Mouse (Mus musculus) midbrain, embryonic 16.5 days (tissue): ENCODE measurements around the gene Acta1. TPM values are rescaled to one million over a fixed set of nuclear protein-coding genes. Genes with fewer than 3 reads are reported as not detected.

Experiments used
- ATAC-seq: fragments of 200-750 bp; cut with Nextera tagmentation; 2 replicates; pipeline ENCODE4 v1.8.0; 2017; ENCODE audit warnings: moderate TSS enrichment
- H3K27ac ChIP-seq: fragments of 300-500 bp; sonication (generic); 2 replicates; pipeline ENCODE4 v1.5.1; 2014; ENCODE audit warnings: mild to moderate bottlenecking, low read length, mixed read lengths
- H3K27me3 ChIP-seq: fragments of 300-500 bp; sonication (generic); 2 replicates; pipeline ENCODE4 v1.6.1; 2014; ENCODE audit warnings: low read depth, low read length, mixed read lengths; ENCODE audit not compliant: control insufficient read depth, insufficient read depth
- H3K36me3 ChIP-seq: fragments of 300-500 bp; sonication (generic); 2 replicates; pipeline ENCODE4 v1.6.1; 2014; ENCODE audit warnings: mild to moderate bottlenecking, low read length, moderate library complexity, mixed read lengths; ENCODE audit not compliant: control insufficient read depth, insufficient read depth
- H3K4me1 ChIP-seq: fragments of 300-500 bp; sonication (generic); 2 replicates; pipeline ENCODE4 v1.6.1; 2014; ENCODE audit warnings: mild to moderate bottlenecking, low read length, mixed read lengths; ENCODE audit not compliant: control insufficient read depth, insufficient read depth
- H3K4me2 ChIP-seq: fragments of 300-500 bp; sonication (generic); 2 replicates; pipeline ENCODE4 v1.6.1; 2014; ENCODE audit warnings: mild to moderate bottlenecking, low read length, mixed read lengths
- H3K4me3 ChIP-seq: fragments of 300-500 bp; sonication (generic); 2 replicates; pipeline ENCODE4 v1.5.1; 2014; ENCODE audit warnings: low read depth, mild to moderate bottlenecking, low read length, moderate library complexity, mixed read lengths
- H3K9ac ChIP-seq: fragments of 300-500 bp; sonication (generic); 2 replicates; pipeline ENCODE4 v1.6.1; 2014; ENCODE audit warnings: low read depth, low read length, mixed read lengths
- H3K9me3 ChIP-seq: fragments of 300-500 bp; sonication (generic); replicated peaks from 2 replicates; pipeline ENCODE4 v1.6.1; 2014; ENCODE audit warnings: mild to moderate bottlenecking, low read length, mixed read lengths; ENCODE audit not compliant: control insufficient read depth, poor library complexity, severe bottlenecking
- WGBS: fragments of 180-500 bp; shearing (Covaris S2); extraction: QIAGEN DNeasy Blood & Tissue Kit; methylation state at CpG from one replicate; pipeline ENCODE4 v1.1.7; 2014; 5-methylcytosine and 5-hydroxymethylcytosine counted together
- polyA plus RNA-seq: library from polyadenylated mRNA; unstranded; fragments of >200 nt; fragmentation: Nextera tagmentation; extraction: Ambion mirVana; gene quantifications from 2 replicates; pipeline ENCODE4 v1.2.1, GENCODE M21; 2015

Gene Acta1
- polyA plus RNA-seq, 1 experiment from 2014 or later, result 10.4 TPM

- Histone ChIP-seq H3K4me1 (no peaks in the 10 kb centered on the region), H3K27me3 (peaks cover 18% of the 10 kb centered on the region), H3K4me3 (no peak overlapping the region), H3K36me3 (peaks cover 24% of the 10 kb centered on the region), H3K9ac (no peak overlapping the region), H3K27ac (no peak overlapping the region), H3K9me3 (no peaks in the 10 kb centered on the region), H3K4me2 (no peak overlapping the region)
- ATAC-seq, result no peak
- 95% methylated on average over 5 of the region's 5 CpGs for WGBS
These were observed 4.0 kb upstream of the Acta1 start for GRCm38 (mm10) chr8:123898576-123898975.

DNA sequence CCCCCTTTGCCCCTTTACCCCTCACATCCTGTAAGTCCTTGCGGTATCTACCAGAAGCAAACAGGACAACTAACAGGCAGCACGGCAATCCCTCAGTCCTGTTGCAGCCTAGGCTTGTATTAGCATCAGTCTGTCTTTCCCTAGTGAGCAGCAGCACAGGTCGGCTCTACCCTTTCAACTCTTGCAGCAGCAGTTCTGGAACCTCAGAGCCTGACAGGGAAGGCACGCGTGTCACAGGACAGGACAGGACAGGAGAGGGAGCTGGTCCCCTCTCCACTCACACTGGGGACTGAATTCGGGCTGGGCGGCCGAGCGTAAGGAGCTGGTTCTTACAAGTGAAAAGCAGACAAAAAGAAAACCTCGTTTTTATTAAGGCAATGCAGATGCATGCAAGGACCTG, 2.2 kb upstream of the Acta1 start:
- Histone ChIP-seq H3K9me3 (no peaks in the 10 kb centered on the region), H3K4me1 (no peaks in the 10 kb centered on the region; the same call in 1 of the 2 replicates), H3K4me3 (no peak overlapping the region), H3K27ac (no peak overlapping the region), H3K36me3 (peaks cover 7% of the 10 kb centered on the region), H3K4me2 (no peak overlapping the region), H3K9ac (no peak overlapping the region), H3K27me3 (peaks cover 24% of the 10 kb centered on the region)
- WGBS, result 66% methylated on average over 10 of the region's 10 CpGs
- no peak for ATAC-seq

DNA sequence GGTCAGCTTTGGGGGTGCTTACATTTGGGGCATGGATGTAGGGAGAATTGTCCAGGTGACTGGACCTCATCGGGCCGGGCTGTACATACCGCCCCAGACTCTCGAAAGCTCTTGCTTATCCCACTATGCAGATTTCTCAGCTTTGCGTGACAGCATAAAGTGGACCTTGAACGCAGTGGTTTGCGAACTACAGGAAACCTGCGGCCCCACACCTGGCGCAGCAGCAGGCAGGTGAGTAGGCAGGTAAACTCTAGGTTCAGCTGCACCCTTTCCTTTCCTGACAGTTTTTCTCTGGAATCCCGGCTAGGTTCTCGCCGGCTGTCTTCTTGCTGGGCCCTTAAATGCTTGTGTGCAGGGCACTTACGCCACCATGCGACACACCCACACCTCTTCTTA, 1.8 kb upstream of the Acta1 start:
- no peaks in the 10 kb centered on the region for H3K9me3 ChIP-seq
- peaks cover 1% of the 10 kb centered on the region; the same call in 1 of the 2 replicates for H3K4me1 ChIP-seq
- peaks cover 24% of the 10 kb centered on the region for H3K27me3 ChIP-seq
- peaks cover 3% of the 10 kb centered on the region; the same call in 1 of the 2 replicates for H3K36me3 ChIP-seq
- H3K4me3 ChIP-seq, result no peak overlapping the region
- no peak overlapping the region for H3K9ac ChIP-seq
- H3K4me2 ChIP-seq, result no peak overlapping the region
- 66% methylated on average over 14 of the region's 14 CpGs for WGBS
- no peak for ATAC-seq
- no peak overlapping the region for H3K27ac ChIP-seq

DNA sequence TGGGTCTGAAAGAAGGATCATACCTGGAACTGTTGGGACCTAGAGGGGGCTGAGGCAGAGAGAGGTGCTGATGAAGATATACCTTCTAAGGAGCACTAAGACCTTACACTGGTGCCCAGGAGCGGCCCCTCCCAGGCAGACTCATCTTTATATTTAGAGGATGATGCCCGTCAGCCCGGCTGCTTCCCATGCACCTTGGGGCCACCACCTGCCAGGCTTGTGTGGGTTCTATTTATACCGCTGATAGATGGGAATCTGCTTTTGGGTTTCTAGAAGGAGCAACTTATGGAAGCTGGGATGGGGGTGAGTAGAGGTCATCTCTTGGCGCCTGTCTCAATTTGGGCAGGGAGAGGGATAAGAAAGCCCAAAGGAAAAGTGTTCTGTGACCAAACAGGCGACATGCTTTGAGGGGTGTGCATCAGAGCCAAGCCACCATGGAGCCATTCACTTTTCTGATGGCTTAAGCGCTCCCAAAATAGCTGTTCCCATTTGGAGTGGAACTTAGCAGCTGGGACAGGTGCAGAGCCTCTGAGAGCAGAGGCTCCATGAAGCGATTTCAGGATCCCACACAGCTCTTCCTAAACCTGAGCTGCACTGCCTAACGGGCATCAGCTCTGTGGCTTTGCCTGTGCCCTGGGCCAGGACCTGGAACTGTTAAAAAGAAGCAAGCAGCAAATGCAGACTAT, 1.3 kb upstream of the Acta1 start:
- Histone ChIP-seq H3K4me3 (no peak overlapping the region), H3K27ac (no peak overlapping the region), H3K9me3 (no peaks in the 10 kb centered on the region), H3K27me3 (peaks cover 24% of the 10 kb centered on the region), H3K4me2 (no peak overlapping the region), H3K9ac (no peak overlapping the region), H3K36me3 (0 out of 2 replicates have a peak, but pooled peaks cover 3% of the 10 kb centered on the region), H3K4me1 (peaks cover 6% of the 10 kb centered on the region)
- 72% methylated on average over 9 of the region's 9 CpGs for WGBS
- no peak for ATAC-seq

DNA sequence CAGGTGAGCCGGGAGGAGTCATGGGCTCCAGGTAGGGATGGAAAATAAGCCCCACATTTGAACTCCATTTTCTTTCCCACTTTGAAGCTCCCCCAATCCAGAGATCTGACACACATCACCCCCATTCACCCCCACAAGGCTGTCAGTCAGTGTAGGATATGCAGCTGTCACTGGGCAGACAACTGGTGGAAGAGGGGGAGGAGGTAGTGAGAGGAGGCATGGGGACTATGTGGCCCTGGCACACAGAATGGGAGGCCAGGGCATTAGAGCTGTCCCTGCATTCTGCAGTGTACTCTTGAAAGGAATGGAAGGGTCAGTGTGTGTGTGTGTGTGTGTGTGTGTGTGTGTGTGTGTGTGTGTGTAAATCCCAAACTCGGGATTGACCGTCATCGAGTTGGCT, 679 bp upstream of the Acta1 start:
- no peak for ATAC-seq
- no peak overlapping the region for H3K4me2 ChIP-seq
- H3K36me3 ChIP-seq, result 0 out of 2 replicates have a peak, but pooled peaks cover under 1% of the 10 kb centered on the region
- no peaks in the 10 kb centered on the region for H3K9me3 ChIP-seq
- H3K27me3 ChIP-seq, result peaks cover 24% of the 10 kb centered on the region
- no peak overlapping the region for H3K27ac ChIP-seq
- WGBS, result 87% methylated on average over 4 of the region's 4 CpGs
- H3K4me3 ChIP-seq, result no peak overlapping the region
- no peak overlapping the region for H3K9ac ChIP-seq
- peaks cover 8% of the 10 kb centered on the region for H3K4me1 ChIP-seq

- no peak overlapping the region for H3K4me2 ChIP-seq
- peaks cover 26% of the 10 kb centered on the region for H3K27me3 ChIP-seq
- ATAC-seq, result no peak
- H3K4me1 ChIP-seq, result peaks cover 8% of the 10 kb centered on the region
- WGBS, result 82% methylated on average over 11 of the region's 11 CpGs
- H3K9ac ChIP-seq, result no peak overlapping the region
- no peak overlapping the region for H3K4me3 ChIP-seq
- H3K27ac ChIP-seq, result no peak overlapping the region
- no peaks in the 10 kb centered on the region for H3K9me3 ChIP-seq
- H3K36me3 ChIP-seq, result no peaks in the 10 kb centered on the region
These were observed 1.1 kb downstream of the Acta1 start for GRCm38 (mm10) chr8:123893413-123893812.

DNA sequence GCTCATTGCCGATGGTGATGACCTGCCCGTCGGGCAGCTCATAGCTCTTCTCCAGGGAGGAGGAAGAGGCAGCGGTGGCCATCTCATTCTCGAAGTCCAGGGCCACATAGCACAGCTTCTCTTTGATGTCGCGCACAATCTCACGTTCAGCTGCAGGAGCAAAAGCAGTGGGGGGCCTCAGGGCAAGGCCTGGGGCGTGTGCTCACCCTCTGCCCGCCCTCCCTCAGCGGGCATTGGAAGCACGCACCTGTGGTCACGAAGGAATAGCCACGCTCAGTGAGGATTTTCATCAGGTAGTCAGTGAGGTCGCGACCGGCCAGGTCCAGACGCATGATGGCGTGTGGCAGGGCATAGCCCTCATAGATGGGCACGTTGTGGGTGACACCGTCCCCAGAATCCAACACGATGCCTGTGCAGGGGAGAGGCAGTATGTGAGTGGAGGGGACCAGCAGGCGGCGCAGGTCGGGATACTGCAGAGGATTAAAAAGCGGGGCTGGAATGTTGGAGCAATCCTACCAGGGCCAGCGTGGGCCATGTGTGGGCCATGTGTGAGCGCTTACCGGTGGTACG, 1.9 kb downstream of the Acta1 start:
- H3K27ac ChIP-seq, result peak overlapping the region; percentile 82

GRCm38 (mm10) chr8:123891883-123892585, 2.5 kb downstream of the Acta1 start:
- Histone ChIP-seq H3K27ac (peak overlapping the region; percentile 82), H3K36me3 (no peaks in the 10 kb centered on the region), H3K9me3 (no peaks in the 10 kb centered on the region), H3K27me3 (peaks cover 26% of the 10 kb centered on the region), H3K4me3 (peak overlapping the region; percentile 49), H3K4me1 (peaks cover 8% of the 10 kb centered on the region), H3K4me2 (peak overlapping the region; percentile 64), H3K9ac (peak overlapping the region; percentile 65)
- under 1% methylated on average over 49 of the region's 49 CpGs for WGBS
- ATAC-seq, result peak; percentile 89

More for the DNA sequence above, 1.9 kb downstream of the Acta1 start:
- Histone ChIP-seq H3K27me3 (peaks cover 26% of the 10 kb centered on the region), H3K9ac (peak overlapping the region; percentile 65), H3K4me1 (peaks cover 8% of the 10 kb centered on the region), H3K36me3 (no peaks in the 10 kb centered on the region), H3K4me3 (peak overlapping the region; percentile 49), H3K9me3 (no peaks in the 10 kb centered on the region), H3K4me2 (peak overlapping the region; percentile 64)
- WGBS, result 8% methylated on average over 30 of the region's 30 CpGs
- ATAC-seq, result peak; percentile 47

GRCm38 (mm10) chr8:123891271-123891670, 3.3 kb downstream of the Acta1 start:
- H3K4me3 ChIP-seq, result peak overlapping the region; percentile 49
- 2% methylated on average over 11 of the region's 11 CpGs for WGBS
- peaks cover 26% of the 10 kb centered on the region for H3K27me3 ChIP-seq
- H3K9ac ChIP-seq, result peak overlapping the region; percentile 65
- H3K4me1 ChIP-seq, result peaks cover 8% of the 10 kb centered on the region
- ATAC-seq, result 0 out of 2 replicates have a peak, but pooled peaks have one; percentile 46
- no peaks in the 10 kb centered on the region for H3K36me3 ChIP-seq
- peak overlapping the region; percentile 64 for H3K4me2 ChIP-seq
- peak overlapping the region; percentile 82 for H3K27ac ChIP-seq
- no peaks in the 10 kb centered on the region for H3K9me3 ChIP-seq
